Mouse (Mus musculus): ENCODE measurements around the gene Gnai1.
"Not testable (repeated sequence)": the region's sequence is repeated elsewhere in the genome, so short reads cannot be mapped to it uniquely, and the experiment has no call there.

Gene Gnai1

GRCm38 (mm10) chr5:18360281-18360819, at the start of gene Gnai1:
Gene Gnai1 (minus strand): TSS chr5:18360355.
- DNase-seq (ENCODE audit: low spot score in 2 of 2), result peak; percentile 51 to 61

GRCm38 (mm10) chr5:18367864-18368263, 7.7 kb upstream of the Gnai1 start:
- no peak for DNase-seq (ENCODE audit: low spot score in 2 of 2)

- no peak for DNase-seq (ENCODE audit: low spot score in 2 of 2)
Observed at GRCm38 (mm10) chr5:18365460-18365859, 5.3 kb upstream of the Gnai1 start.

- DNase-seq (ENCODE audit: low spot score in 2 of 2), result no peak
Observed at GRCm38 (mm10) chr5:18360956-18361355, 801 bp upstream of the Gnai1 start.

GRCm38 (mm10) chr5:18359376-18360280, 527 bp downstream of the Gnai1 start:
- peak; percentile 23 to 34 for DNase-seq (ENCODE audit: low spot score in 2 of 2)

- DNase-seq (ENCODE audit: low spot score in 2 of 2), result no peak
Observed at GRCm38 (mm10) chr5:18358778-18359177, 1.4 kb downstream of the Gnai1 start.

GRCm38 (mm10) chr5:18358191-18358590, 2.0 kb downstream of the Gnai1 start:
- no peak for DNase-seq (ENCODE audit: low spot score in 2 of 2)

GRCm38 (mm10) chr5:18347297-18347696, 12.9 kb downstream of the Gnai1 start:
- DNase-seq (ENCODE audit: low spot score in 2 of 2), result no peak

- no peak for DNase-seq (ENCODE audit: low spot score in 2 of 2)
Observed at GRCm38 (mm10) chr5:18343455-18344142, 16.6 kb downstream of the Gnai1 start.

GRCm38 (mm10) chr5:18342765-18343454, 17.2 kb downstream of the Gnai1 start:
- DNase-seq (ENCODE audit: low spot score in 2 of 2), result no peak

GRCm38 (mm10) chr5:18341876-18342275, 18.3 kb downstream of the Gnai1 start:
- not testable (repeated sequence) for DNase-seq (ENCODE audit: low spot score in 2 of 2)

- no peak for DNase-seq (ENCODE audit: low spot score in 2 of 2)
Observed at GRCm38 (mm10) chr5:18332256-18332655, 27.9 kb downstream of the Gnai1 start.

GRCm38 (mm10) chr5:18330726-18331125, 29.4 kb downstream of the Gnai1 start:
- no peak for DNase-seq (ENCODE audit: low spot score in 2 of 2)

GRCm38 (mm10) chr5:18326159-18326558, 34.0 kb downstream of the Gnai1 start:
- no peak for DNase-seq (ENCODE audit: low spot score in 2 of 2)

GRCm38 (mm10) chr5:18323534-18323933, 36.6 kb downstream of the Gnai1 start:
- no peak for DNase-seq (ENCODE audit: low spot score in 2 of 2)

GRCm38 (mm10) chr5:18321661-18322060, 38.5 kb downstream of the Gnai1 start:
- DNase-seq (ENCODE audit: low spot score in 2 of 2), result no peak

- no peak for DNase-seq (ENCODE audit: low spot score in 2 of 2)
Observed at GRCm38 (mm10) chr5:18318846-18319245, 41.3 kb downstream of the Gnai1 start.

GRCm38 (mm10) chr5:18307229-18307804, 52.8 kb downstream of the Gnai1 start:
- no peak for DNase-seq (ENCODE audit: low spot score in 2 of 2)

GRCm38 (mm10) chr5:18296584-18296983, 63.6 kb downstream of the Gnai1 start:
- no peak for DNase-seq (ENCODE audit: low spot score in 2 of 2)

GRCm38 (mm10) chr5:18292744-18293143, 67.4 kb downstream of the Gnai1 start:
- DNase-seq (ENCODE audit: low spot score in 2 of 2), result no peak

- no peak for DNase-seq (ENCODE audit: low spot score in 2 of 2)
Observed at GRCm38 (mm10) chr5:18289530-18289929, 70.6 kb downstream of the Gnai1 start.

- no peak for DNase-seq (ENCODE audit: low spot score in 2 of 2)
Observed at GRCm38 (mm10) chr5:18288694-18289093, 71.5 kb downstream of the Gnai1 start.

All from frontal cortex, postnatal 14 days (tissue).